Mouse (Mus musculus): ENCODE results near the gene Pold2.
A peak's percentile ranks its signal among the peaks of the same experiment; 100 is the strongest.

Pold2 gene

GRCm38 (mm10) chr11:5858723-5859122 is 19.4 kb downstream of the Pold2 start:
- no peak for DNase-seq (ENCODE audit: low spot score in 2 of 2)

DNA sequence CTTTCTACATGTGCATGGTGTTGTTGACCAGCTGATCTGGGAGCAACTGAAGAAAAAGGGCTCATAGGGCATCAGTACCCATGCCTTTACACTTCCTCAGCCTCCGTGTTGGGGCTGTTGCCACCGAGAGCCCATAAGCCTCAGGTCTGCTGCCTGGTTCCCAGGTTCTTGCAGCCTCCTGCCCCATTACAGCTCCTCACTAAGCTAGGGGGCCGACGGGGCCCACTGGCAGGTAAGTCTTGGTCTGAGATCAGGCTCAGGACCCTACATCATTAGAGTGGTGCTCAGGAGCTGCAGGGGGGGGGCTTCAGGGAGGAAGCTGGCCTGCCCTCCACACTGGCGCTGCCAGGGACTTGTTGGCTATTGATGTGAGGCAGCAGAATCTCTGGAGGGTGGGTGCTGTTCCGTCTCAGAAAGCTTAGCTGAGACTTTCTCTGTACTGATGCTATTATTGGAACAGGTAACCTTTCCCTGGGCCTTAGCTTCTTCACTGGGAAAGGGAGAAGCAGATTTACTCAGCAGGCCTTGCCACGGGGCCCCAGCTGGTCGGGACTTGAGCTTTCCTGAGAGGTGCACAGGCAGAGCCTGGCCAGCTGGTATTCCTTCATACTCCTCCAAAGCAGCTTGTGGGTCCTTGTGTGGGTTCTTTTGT is 21.5 kb downstream of the Pold2 start:
- no peak for DNase-seq (ENCODE audit: low spot score in 2 of 2)

GRCm38 (mm10) chr11:5855902-5856301 is 22.2 kb downstream of the Pold2 start:
- DNase-seq (ENCODE audit: low spot score in 2 of 2) = peak; percentile 66 to 67

- no peak for DNase-seq (ENCODE audit: low spot score in 2 of 2)
These were observed 22.6 kb downstream of the Pold2 start for GRCm38 (mm10) chr11:5855481-5855880.

DNA sequence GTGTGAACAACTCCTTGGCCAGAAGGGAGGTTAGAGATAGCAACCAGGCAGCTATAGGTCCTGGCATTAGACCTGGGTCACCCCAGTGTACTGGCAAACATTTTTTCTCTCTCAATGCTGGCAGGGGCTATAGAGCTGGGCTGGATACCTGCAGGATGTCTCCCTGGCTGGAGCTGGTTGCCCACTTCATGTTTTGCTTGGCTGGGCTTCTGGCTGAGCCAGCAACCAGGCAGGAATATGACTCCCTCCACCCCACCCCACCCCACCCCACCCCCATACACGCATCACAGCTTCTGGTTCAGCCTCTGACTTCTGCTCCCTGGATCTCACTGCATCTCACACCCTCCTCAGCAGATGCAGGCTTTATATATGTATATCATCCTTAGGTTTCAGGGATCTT is 25.8 kb downstream of the Pold2 start:
- no peak for DNase-seq (ENCODE audit: low spot score in 2 of 2)

GRCm38 (mm10) chr11:5851021-5851736 is 26.9 kb downstream of the Pold2 start:
- no peak for DNase-seq (ENCODE audit: low spot score in 2 of 2)

DNA sequence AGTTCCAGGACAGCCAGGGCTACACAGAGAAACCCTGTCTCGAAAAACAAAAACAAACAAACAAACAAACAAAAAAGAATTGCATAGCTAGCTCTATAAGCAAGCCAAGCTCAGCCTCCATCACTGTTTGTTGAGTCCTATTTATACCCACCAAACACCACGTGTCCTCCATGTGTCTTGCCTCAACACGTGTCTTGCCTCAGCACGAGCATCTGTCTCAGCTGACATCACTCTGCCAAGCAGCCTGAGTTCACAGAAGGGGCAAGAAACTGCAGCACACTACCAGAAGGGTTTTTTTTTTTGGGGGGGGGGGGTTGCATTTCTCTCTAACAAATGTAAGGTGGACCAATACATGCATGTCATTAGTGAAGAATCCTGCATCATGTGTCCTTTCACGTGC is 27.6 kb downstream of the Pold2 start:
- DNase-seq (ENCODE audit: low spot score in 2 of 2) = no peak

GRCm38 (mm10) chr11:5849316-5849715 is 28.8 kb downstream of the Pold2 start:
- no peak for DNase-seq (ENCODE audit: low spot score in 2 of 2)

DNA sequence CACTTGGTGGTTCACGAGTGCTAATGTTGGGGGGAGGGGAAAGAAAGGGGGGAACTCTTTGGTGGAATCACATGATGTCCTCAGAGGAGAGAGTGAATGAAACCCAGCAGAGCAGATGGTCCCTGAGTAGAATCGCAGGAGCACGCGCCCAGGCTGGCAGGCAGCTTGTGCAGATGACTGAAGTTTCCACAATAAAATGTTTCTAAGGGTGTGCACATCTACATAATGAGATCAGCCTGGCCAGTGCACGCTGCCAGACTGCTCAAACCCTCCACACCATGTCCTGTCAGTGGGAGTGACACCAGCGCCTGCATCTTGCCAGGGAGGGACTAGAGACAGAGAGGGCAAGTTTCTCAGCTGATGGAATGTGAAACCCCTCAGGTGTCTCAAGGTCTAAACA is 29.4 kb downstream of the Pold2 start:
- DNase-seq (ENCODE audit: low spot score in 2 of 2) = peak; percentile 76 to 87

GRCm38 (mm10) chr11:5846639-5847345 is 31.3 kb downstream of the Pold2 start:
- DNase-seq (ENCODE audit: low spot score in 2 of 2) = no peak

GRCm38 (mm10) chr11:5843131-5843530 is 35.0 kb downstream of the Pold2 start:
- no peak for DNase-seq (ENCODE audit: low spot score in 2 of 2)

DNA sequence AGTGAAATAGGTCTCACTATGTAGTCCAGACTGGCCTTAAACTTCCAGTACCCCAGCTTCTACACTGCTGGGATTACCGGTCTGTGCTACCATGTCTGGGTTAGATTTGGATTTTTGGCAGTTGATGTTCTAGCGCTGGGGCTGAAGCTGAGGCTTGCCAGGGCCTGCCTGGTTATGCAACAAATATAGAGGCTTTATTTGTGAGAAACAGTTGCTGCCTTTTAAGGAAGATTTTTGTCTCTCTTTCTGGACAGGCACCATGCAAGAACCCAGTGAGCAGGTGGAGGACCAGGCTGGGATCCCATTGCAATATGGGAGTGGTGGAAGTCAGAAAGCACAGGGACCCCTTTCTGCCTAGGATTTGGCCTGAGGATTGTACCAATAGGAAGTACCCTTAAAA is 36.3 kb downstream of the Pold2 start:
- no peak for DNase-seq (ENCODE audit: low spot score in 2 of 2)

DNA sequence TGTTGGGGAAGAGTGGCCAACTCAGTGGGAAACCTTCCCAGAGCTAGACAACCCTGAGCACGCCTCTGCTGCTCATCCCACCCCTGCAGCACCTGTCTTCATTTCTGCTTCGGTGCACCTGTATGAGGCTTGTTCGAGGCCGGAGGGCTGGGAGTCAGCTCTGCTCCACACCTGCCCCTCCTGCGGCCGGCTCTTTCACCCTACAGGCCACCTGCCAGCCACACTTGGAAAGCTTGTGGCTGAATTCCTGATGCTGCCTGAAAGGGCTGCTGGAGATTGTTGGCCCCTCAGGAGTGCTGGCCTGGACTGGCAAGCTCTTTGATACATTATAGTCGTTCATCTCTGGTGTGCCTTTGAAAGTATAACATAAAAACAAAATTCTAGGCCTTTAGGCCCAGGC is 37.7 kb downstream of the Pold2 start:
- DNase-seq (ENCODE audit: low spot score in 2 of 2) = no peak

GRCm38 (mm10) chr11:5837251-5838246 is 40.5 kb downstream of the Pold2 start, which contains the start of gene Polm:
Gene Polm (minus strand): TSS chr11:5838016.
- peak; percentile 91 to 93 for DNase-seq (ENCODE audit: low spot score in 2 of 2)

DNA sequence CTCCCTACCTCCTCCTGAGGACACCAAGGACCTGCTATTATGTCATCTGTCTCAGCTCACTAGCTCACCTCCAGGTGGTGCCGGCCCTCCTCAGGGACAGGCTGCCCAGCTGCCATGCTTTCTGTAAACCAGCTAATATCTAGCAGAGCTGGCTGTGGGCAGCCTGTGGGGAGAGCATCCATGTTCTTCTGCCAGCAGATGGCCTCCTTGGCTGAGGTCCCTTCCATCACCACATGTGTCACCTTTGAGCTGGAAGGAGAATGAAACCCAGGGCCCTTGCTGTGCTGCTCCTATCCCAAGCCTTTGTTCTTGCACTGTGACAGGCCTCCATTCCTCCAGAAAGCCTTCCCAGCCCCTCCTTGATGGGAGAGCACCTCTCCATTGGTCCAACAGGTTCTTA is 42.0 kb downstream of the Pold2 start:
- no peak for DNase-seq (ENCODE audit: low spot score in 2 of 2)

DNA sequence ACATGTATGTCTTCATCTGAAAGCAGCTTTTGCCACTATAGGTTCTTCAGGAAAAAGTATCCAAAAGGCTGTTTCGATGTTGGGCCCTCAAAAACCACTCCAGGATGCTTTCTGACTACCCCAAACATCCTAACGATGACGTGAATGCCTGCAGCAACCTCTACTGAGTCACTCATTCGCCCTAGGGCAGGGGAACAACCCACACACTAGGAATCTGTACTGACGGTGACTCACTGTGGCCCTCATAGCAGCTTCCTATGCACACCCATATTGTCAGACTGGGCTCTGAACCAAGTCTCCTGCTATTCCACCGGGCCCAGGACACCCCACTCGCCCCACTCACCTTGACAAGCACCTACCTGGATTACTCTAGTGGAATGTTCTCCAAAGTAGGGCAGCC is 43.0 kb downstream of the Pold2 start:
- no peak for DNase-seq (ENCODE audit: low spot score in 2 of 2)

GRCm38 (mm10) chr11:5834506-5834905 is 43.6 kb downstream of the Pold2 start:
- peak in 1 of 2 experiments; percentile 16 for DNase-seq (ENCODE audit: low spot score in 2 of 2)

DNA sequence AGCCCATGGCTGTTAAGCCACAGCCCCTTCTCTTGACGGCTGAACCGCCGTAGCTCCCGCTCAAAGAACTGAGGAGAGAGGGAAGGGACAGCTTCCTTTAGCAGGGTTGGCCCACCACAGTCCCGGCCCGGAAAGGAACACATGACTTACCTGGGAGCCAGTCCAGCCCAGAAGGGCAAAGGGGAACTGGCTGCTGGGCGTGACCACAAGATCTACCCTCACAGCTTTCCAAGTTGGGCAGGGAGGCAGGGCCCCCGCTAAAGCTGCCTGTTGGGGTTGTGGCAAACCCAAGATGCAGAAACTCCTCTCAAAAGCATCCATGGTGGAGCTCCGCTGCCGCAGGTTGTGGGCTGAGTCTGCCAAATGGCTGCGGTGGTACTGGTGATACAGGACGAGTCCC is 48.8 kb downstream of the Pold2 start:
- DNase-seq (ENCODE audit: low spot score in 2 of 2) = no peak

- DNase-seq (ENCODE audit: low spot score in 2 of 2) = no peak
These were observed 49.4 kb downstream of the Pold2 start for GRCm38 (mm10) chr11:5828509-5829191.

DNA sequence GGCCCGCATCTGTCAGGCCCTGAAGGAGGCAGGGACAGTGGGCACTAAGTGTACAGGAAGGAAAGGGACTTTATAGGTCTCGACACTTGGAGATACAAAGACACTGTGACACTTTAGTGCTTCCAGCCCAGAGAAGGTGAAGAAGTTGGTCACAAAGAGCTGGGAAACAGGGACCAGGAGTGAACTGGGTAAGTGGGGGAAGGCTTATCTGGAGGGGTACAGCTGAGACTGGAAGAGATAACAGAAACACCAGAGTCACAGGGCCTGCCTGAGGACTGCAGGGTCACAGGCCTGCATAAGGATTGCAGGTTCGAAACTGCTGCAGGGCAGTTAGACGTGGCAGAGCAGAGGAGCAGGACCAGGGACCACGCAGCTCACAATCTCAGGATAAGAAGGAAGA is 50.2 kb downstream of the Pold2 start:
- DNase-seq (ENCODE audit: low spot score in 2 of 2) = no peak

GRCm38 (mm10) chr11:5825432-5825831 is 52.7 kb downstream of the Pold2 start:
- DNase-seq (ENCODE audit: low spot score in 2 of 2) = no peak

Measured in right cerebral cortex, postnatal 10 days (tissue).